Mouse (Mus musculus): ENCODE data around the gene Mbnl1. TPM values are rescaled to one million over a fixed set of nuclear protein-coding genes. Genes with fewer than 3 reads are reported as not detected.

Gene Mbnl1
- polyA plus RNA-seq, 1 experiment from 2014 or later = 127 TPM

DNA sequence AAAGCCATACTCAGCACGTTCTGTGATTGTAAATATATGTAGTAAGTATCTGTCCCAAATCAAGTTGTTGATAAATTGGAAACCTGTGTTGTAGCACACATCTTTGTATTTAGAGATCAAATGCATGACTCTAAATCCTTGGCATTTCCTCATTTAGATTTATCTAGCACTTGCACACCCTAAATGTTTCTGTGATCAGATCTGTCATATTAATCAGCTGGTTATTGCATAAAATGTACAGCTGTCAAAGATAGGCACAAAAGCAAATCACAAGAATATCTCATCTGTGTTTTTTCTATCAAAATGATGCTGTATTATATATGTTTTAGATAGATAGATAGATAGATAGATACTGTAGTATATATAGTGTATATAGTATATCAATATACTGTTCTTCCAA lies 98.9 kb downstream of the Mbnl1 start:
- TF ChIP-seq CTCF (IDR thresholded peaks at IDR 0.05) (no peak), EP300 (IDR thresholded peaks at IDR 0.05) (no peak)
- H3K4me2 ChIP-seq (replicated peaks; ENCODE audit: low read depth, low read length) = no peak overlapping the region

GRCm38 (mm10) chr3:60574199-60574598 lies 101.6 kb downstream of the Mbnl1 start:
- no peaks in the 10 kb centered on the region for H3K36me3 ChIP-seq (ENCODE audit: insufficient read depth, low read length)
- 55% methylated on average over 9 of the region's 9 CpGs for WGBS
- H3K4me1 ChIP-seq (ENCODE audit: insufficient read depth, low read depth, low read length) = peaks cover 29% of the 10 kb centered on the region
- peak; percentile 52; the same call in 1 of the 2 replicates for ATAC-seq
- no peaks in the 10 kb centered on the region for H3K27me3 ChIP-seq (replicated peaks; ENCODE audit: insufficient read depth, low read length)
- no peaks in the 10 kb centered on the region for H3K9me3 ChIP-seq (ENCODE audit: low read length)
- no peak overlapping the region for H3K4me3 ChIP-seq (ENCODE audit: low read depth, low read length)
- H3K27ac ChIP-seq (ENCODE audit: low read length) = 0 out of 2 replicates have a peak overlapping the region, but pooled peaks have one; percentile 49
- no peak for TF ChIP-seq EP300 (IDR thresholded peaks at IDR 0.05)
- TF ChIP-seq CTCF (IDR thresholded peaks at IDR 0.05) = no peak
- no peak overlapping the region for H3K4me2 ChIP-seq (replicated peaks; ENCODE audit: low read depth, low read length)
- no peak overlapping the region for H3K9ac ChIP-seq (replicated peaks; ENCODE audit: low read depth)
- peak; percentile 36 for DNase-seq (ENCODE audit: low spot score)

More for the DNA sequence above, 98.9 kb downstream of the Mbnl1 start:
- Histone ChIP-seq H3K9ac (replicated peaks; ENCODE audit: low read depth) (no peak overlapping the region), H3K4me1 (ENCODE audit: insufficient read depth, low read depth, low read length) (peaks cover 27% of the 10 kb centered on the region), H3K9me3 (ENCODE audit: low read length) (no peaks in the 10 kb centered on the region), H3K27ac (ENCODE audit: low read length) (no peak overlapping the region), H3K27me3 (replicated peaks; ENCODE audit: insufficient read depth, low read length) (no peaks in the 10 kb centered on the region), H3K4me3 (ENCODE audit: low read depth, low read length) (no peak overlapping the region), H3K36me3 (ENCODE audit: insufficient read depth, low read length) (no peaks in the 10 kb centered on the region)
- ATAC-seq (no peak), DNase-seq (ENCODE audit: low spot score) (no peak)
- WGBS = 76% methylated on average over 1 of the region's 1 CpGs

DNA sequence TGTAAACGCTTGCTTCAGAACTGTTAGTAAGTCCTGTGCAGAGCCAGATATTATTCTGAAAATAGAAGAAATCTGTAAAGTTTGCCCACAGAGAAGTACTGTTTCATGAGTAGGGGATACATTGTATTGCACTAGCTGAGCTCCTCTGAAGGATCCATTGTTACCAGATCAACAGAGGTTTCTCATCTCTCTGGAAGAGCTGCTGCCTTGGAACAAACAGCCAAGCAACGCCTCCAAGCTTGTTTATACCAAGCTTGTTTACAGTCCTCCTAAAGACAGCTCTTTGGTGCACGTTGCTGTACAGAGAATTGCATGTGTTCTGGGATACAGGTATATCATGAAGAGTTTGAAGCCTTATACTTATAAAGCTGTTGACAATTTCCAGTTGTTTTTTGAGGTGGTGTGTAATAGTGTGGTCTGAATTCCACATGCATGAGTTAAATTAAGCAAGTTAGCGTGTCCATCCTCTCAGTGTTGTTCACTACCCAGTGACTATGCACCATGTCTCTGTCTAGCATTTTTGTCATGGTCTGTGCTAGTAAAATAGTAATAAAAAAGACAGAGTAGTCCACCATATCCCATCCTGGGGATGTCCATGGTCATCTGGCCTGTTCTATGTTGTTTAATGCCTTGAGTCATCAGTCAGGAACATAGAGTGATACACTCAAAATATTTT lies 102.4 kb downstream of the Mbnl1 start:
- DNase-seq (ENCODE audit: low spot score) (no peak), ATAC-seq (no peak)
- no peak overlapping the region for H3K4me2 ChIP-seq (replicated peaks; ENCODE audit: low read depth, low read length)
- H3K9ac ChIP-seq (replicated peaks; ENCODE audit: low read depth) = no peak overlapping the region
- 62% methylated on average over 4 of the region's 4 CpGs for WGBS
- no peaks in the 10 kb centered on the region for H3K36me3 ChIP-seq (ENCODE audit: insufficient read depth, low read length)
- H3K9me3 ChIP-seq (ENCODE audit: low read length) = no peaks in the 10 kb centered on the region
- peaks cover 33% of the 10 kb centered on the region for H3K4me1 ChIP-seq (ENCODE audit: insufficient read depth, low read depth, low read length)
- no peaks in the 10 kb centered on the region for H3K27me3 ChIP-seq (replicated peaks; ENCODE audit: insufficient read depth, low read length)
- H3K27ac ChIP-seq (ENCODE audit: low read length) = no peak overlapping the region
- no peak for TF ChIP-seq CTCF (IDR thresholded peaks at IDR 0.05)
- no peak for TF ChIP-seq EP300 (IDR thresholded peaks at IDR 0.05)
- H3K4me3 ChIP-seq (ENCODE audit: low read depth, low read length) = no peak overlapping the region

DNA sequence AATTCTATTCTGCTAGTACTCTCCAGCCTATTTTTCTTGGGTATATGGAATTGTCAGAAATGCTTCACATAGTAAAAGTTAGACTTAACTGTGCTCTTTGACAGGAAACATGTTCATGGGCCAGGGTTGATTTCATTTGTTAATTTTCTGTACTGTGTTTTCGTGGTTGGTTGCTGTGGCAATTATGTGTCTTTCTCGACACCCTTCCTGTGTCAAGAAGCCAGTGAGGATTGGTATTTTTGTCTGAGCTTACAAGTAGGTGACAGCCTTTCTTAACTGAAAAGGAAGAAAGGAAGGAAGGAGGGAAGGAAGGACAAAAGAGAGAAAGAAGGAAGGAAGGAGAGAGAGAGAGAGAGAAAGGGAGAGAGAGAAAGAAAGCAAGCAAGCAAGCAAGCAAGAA lies 103.3 kb downstream of the Mbnl1 start:
- H3K4me3 ChIP-seq (ENCODE audit: low read depth, low read length) = no peak overlapping the region

DNA sequence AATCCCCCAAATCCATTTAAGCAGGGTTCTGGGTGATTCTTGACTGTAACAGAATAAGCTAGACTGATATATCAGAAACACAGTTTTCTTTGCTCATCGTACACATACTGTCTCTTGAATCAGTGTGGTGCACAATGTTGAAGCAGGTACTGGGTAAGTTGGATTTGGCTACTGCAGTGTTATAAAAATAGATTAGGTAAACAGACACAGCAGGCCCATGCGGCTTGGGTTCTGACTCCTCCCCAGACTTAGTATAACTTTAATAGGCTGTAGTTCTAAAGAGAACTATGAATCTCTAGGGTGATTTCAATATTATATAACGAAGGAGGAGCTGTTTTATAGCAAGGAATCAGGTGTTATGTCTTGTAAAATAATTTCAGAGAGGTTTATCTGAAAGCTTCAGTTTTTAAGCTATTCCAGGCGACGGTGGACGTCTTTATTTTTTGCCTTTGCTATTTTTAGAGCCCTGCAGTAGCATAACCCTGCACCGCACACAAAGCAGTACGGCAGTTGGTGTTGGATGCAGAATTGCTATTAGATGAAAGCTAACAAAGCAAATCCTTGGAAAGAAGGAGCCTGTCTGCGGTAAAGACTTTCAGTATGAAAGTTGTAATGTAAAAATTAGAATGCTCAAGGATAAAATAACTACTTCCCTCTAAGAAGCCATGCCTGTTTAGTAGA lies 103.9 kb downstream of the Mbnl1 start:
- Histone ChIP-seq H3K27ac (ENCODE audit: low read length) (peak overlapping the region; percentile 27; the same call in 1 of the 2 replicates), H3K4me2 (replicated peaks; ENCODE audit: low read depth, low read length) (peak overlapping the region; percentile 0; the same call in 1 of the 2 replicates), H3K9me3 (ENCODE audit: low read length) (no peaks in the 10 kb centered on the region), H3K4me1 (ENCODE audit: insufficient read depth, low read depth, low read length) (peaks cover 39% of the 10 kb centered on the region), H3K9ac (replicated peaks; ENCODE audit: low read depth) (no peak overlapping the region), H3K4me3 (ENCODE audit: low read depth, low read length) (no peak overlapping the region), H3K27me3 (replicated peaks; ENCODE audit: insufficient read depth, low read length) (no peaks in the 10 kb centered on the region), H3K36me3 (ENCODE audit: insufficient read depth, low read length) (no peaks in the 10 kb centered on the region)
- ATAC-seq = no peak
- peak; percentile 26 for DNase-seq (ENCODE audit: low spot score)
- no peak for TF ChIP-seq CTCF (IDR thresholded peaks at IDR 0.05)
- TF ChIP-seq EP300 (IDR thresholded peaks at IDR 0.05) = no peak
- WGBS = 29% methylated on average over 9 of the region's 9 CpGs

More for the DNA sequence above, 103.3 kb downstream of the Mbnl1 start:
- DNase-seq (ENCODE audit: low spot score) (no peak), ATAC-seq (no peak)
- TF ChIP-seq CTCF (IDR thresholded peaks at IDR 0.05) = no peak
- no peak for TF ChIP-seq EP300 (IDR thresholded peaks at IDR 0.05)
- Histone ChIP-seq H3K36me3 (ENCODE audit: insufficient read depth, low read length) (no peaks in the 10 kb centered on the region), H3K27me3 (replicated peaks; ENCODE audit: insufficient read depth, low read length) (no peaks in the 10 kb centered on the region), H3K4me2 (replicated peaks; ENCODE audit: low read depth, low read length) (no peak overlapping the region; the same call in 1 of the 2 replicates), H3K9ac (replicated peaks; ENCODE audit: low read depth) (no peak overlapping the region), H3K9me3 (ENCODE audit: low read length) (no peaks in the 10 kb centered on the region), H3K4me1 (ENCODE audit: insufficient read depth, low read depth, low read length) (peaks cover 43% of the 10 kb centered on the region), H3K27ac (ENCODE audit: low read length) (peak overlapping the region; percentile 27; the same call in 1 of the 2 replicates)
- 33% methylated on average over 2 of the region's 2 CpGs for WGBS

GRCm38 (mm10) chr3:60579880-60580279 lies 107.2 kb downstream of the Mbnl1 start:
- no peak overlapping the region for H3K4me2 ChIP-seq (replicated peaks; ENCODE audit: low read depth, low read length)
- no peak for TF ChIP-seq CTCF (IDR thresholded peaks at IDR 0.05)
- TF ChIP-seq EP300 (IDR thresholded peaks at IDR 0.05) = no peak
- no peak overlapping the region for H3K9ac ChIP-seq (replicated peaks; ENCODE audit: low read depth)
- H3K36me3 ChIP-seq (ENCODE audit: insufficient read depth, low read length) = no peaks in the 10 kb centered on the region
- H3K4me1 ChIP-seq (ENCODE audit: insufficient read depth, low read depth, low read length) = peaks cover 33% of the 10 kb centered on the region
- H3K27ac ChIP-seq (ENCODE audit: low read length) = no peak overlapping the region
- no peaks in the 10 kb centered on the region for H3K27me3 ChIP-seq (replicated peaks; ENCODE audit: insufficient read depth, low read length)
- no peak overlapping the region for H3K4me3 ChIP-seq (ENCODE audit: low read depth, low read length)
- WGBS = 75% methylated on average over 4 of the region's 4 CpGs
- no peaks in the 10 kb centered on the region for H3K9me3 ChIP-seq (ENCODE audit: low read length)
- no peak for DNase-seq (ENCODE audit: low spot score)
- ATAC-seq = no peak
